Mouse (Mus musculus): ENCODE measurements around the gene Ugt1a5.

GRCm38 (mm10) chr1:88158430-88158829 lies 7.4 kb upstream of the Ugt1a5 start:
- TF ChIP-seq CTCF (IDR thresholded peaks at IDR 0.05; ENCODE audit: low read depth, low read length): no peak
- no peak for TF ChIP-seq POLR2A (IDR thresholded peaks at IDR 0.05; ENCODE audit: borderline replicate concordance, low read depth, low read length)
